Comparison of ENCODE assay signal across 8 mouse cellular contexts in genomic region chr11:69836703-69837576, GRCm38 (mm10). TPM values are rescaled to one million over a fixed set of nuclear protein-coding genes. Genes with fewer than 3 reads are reported as not detected.
DNase-seq lines count a peak whose midpoint lies in the region; ATAC-seq lines count a peak whose summit lies in the region.

No protein-coding gene starts in this region.

- DNase-seq in thymus, postnatal 14 days: peak; percentile 36
- no peak for DNase-seq in thymus, postnatal 25 days
- peak; percentile 84 for DNase-seq in cerebellum, adult 9-11 months
- DNase-seq in gastrocnemius, postnatal 10 days: peak; percentile 59
- peak; percentile 33 for DNase-seq in liver
- no peak for DNase-seq in spleen, postnatal 14 days (ENCODE audit: low spot score in 2 of 2)

- H3K4me1 ChIP-seq in intestine, embryonic 15.5 days (replicated peaks): peaks cover 37% of the 10 kb centered on the region
- H3K4me1 ChIP-seq in neural tube, embryonic 14.5 days (ENCODE audit: control insufficient read depth, insufficient read depth, low read length): peaks cover 29% of the 10 kb centered on the region

- peak overlapping the region; percentile 92 for H3K4me2 ChIP-seq in intestine, embryonic 15.5 days (replicated peaks)
- peak overlapping the region; percentile 98 for H3K4me2 ChIP-seq in neural tube, embryonic 14.5 days (ENCODE audit: low read depth, low read length)

- no peaks in the 10 kb centered on the region for H3K36me3 ChIP-seq in intestine, embryonic 15.5 days
- H3K36me3 ChIP-seq in neural tube, embryonic 14.5 days (ENCODE audit: control insufficient read depth, insufficient read depth, low read length): peaks cover 15% of the 10 kb centered on the region

- no peaks in the 10 kb centered on the region for H3K9me3 ChIP-seq in intestine, embryonic 15.5 days
- no peaks in the 10 kb centered on the region for H3K9me3 ChIP-seq in neural tube, embryonic 14.5 days (ENCODE audit: control insufficient read depth, low read length)

- ATAC-seq in intestine, embryonic 15.5 days: peak; percentile 0; the same call in 1 of the 2 replicates
- peak; percentile 3 for ATAC-seq in neural tube, embryonic 14.5 days (ENCODE audit: low read depth)

- H3K4me3 ChIP-seq in intestine, embryonic 15.5 days (replicated peaks): peak overlapping the region; percentile 71
- H3K4me3 ChIP-seq in neural tube, embryonic 14.5 days (ENCODE audit: low read depth, low read length): peak overlapping the region; percentile 92

- H3K9ac ChIP-seq in intestine, embryonic 15.5 days: peak overlapping the region; percentile 65
- H3K9ac ChIP-seq in neural tube, embryonic 14.5 days (replicated peaks; ENCODE audit: low read depth, low read length): peak overlapping the region; percentile 93

- H3K27me3 ChIP-seq in intestine, embryonic 15.5 days (replicated peaks): no peaks in the 10 kb centered on the region
- no peaks in the 10 kb centered on the region for H3K27me3 ChIP-seq in neural tube, embryonic 14.5 days (ENCODE audit: control insufficient read depth, insufficient read depth, low read length)

- H3K27ac ChIP-seq in intestine, embryonic 15.5 days: peak overlapping the region; percentile 87
- H3K27ac ChIP-seq in neural tube, embryonic 14.5 days (ENCODE audit: low read depth, low read length): peak overlapping the region; percentile 97

- 1% methylated on average over 48 of the region's 52 CpGs for WGBS in intestine, embryonic 15.5 days
- WGBS in neural tube, embryonic 14.5 days: 2% methylated on average over 44 of the region's 52 CpGs

RNA-seq across cellular contexts. Expression of gene Nlgn2, which starts 0.6 kb away (rescaled TPM):
- 10 to 100 TPM; 10.3 to 15.9 TPM for total RNA-seq in gastrocnemius, postnatal 10 days (2021)
- polyA plus RNA-seq in intestine, embryonic 15.5 days (2015; fragmentation: Nextera tagmentation; extraction: Ambion mirVana): 5.2 and 5.3 TPM in 2 replicates
- 24.2 and 31.3 TPM in 2 replicates for polyA plus RNA-seq in neural tube, embryonic 14.5 days (2014; fragmentation: Nextera tagmentation; extraction: Ambion mirVana)

RNA-seq across cellular contexts. Expression of gene Tmem256, which starts 1.4 kb away (rescaled TPM):
- total RNA-seq in gastrocnemius, postnatal 10 days (2021): 100 to 1,000 TPM; 121 to 122 TPM
- 442 and 459 TPM in 2 replicates for polyA plus RNA-seq in intestine, embryonic 15.5 days (2015; fragmentation: Nextera tagmentation; extraction: Ambion mirVana)
- polyA plus RNA-seq in neural tube, embryonic 14.5 days (2014; fragmentation: Nextera tagmentation; extraction: Ambion mirVana): 306 and 377 TPM in 2 replicates

RNA-seq across cellular contexts. Expression of gene Plscr3, which starts 9.2 kb away (rescaled TPM):
- 10 to 100 TPM; 25.4 to 27.9 TPM for total RNA-seq in gastrocnemius, postnatal 10 days (2021)
- 70.4 and 74.6 TPM in 2 replicates for polyA plus RNA-seq in intestine, embryonic 15.5 days (2015; fragmentation: Nextera tagmentation; extraction: Ambion mirVana)
- polyA plus RNA-seq in neural tube, embryonic 14.5 days (2014; fragmentation: Nextera tagmentation; extraction: Ambion mirVana): 36.3 and 51.8 TPM in 2 replicates

RNA-seq across cellular contexts. Expression of gene Spem1, which starts 15.0 kb away (rescaled TPM):
- total RNA-seq in gastrocnemius, postnatal 10 days (2021): not detected
- polyA plus RNA-seq in intestine, embryonic 15.5 days (2015; fragmentation: Nextera tagmentation; extraction: Ambion mirVana): 0.21 TPM in 1 of 2 replicates, not detected in the other
- polyA plus RNA-seq in neural tube, embryonic 14.5 days (2014; fragmentation: Nextera tagmentation; extraction: Ambion mirVana): 0.35 and 0.40 TPM in 2 replicates

RNA-seq across cellular contexts. Expression of gene Spem2, which starts 18.7 kb away (rescaled TPM):
- total RNA-seq in gastrocnemius, postnatal 10 days (2021): not detected
- polyA plus RNA-seq in intestine, embryonic 15.5 days (2015; fragmentation: Nextera tagmentation; extraction: Ambion mirVana): not detected in 2 replicates
- 0.16 TPM in 1 of 2 replicates, not detected in the other for polyA plus RNA-seq in neural tube, embryonic 14.5 days (2014; fragmentation: Nextera tagmentation; extraction: Ambion mirVana)

Comparison
In these comparisons a context has a peak if more than half of its experiments do, and no peak if none do; other contexts are left out.
1. DNase-seq: peak in thymus, postnatal 14 days (single experiment), cerebellum, adult 9-11 months (single experiment), gastrocnemius, postnatal 10 days (single experiment) and liver (single experiment); none in thymus, postnatal 25 days (single experiment) and spleen, postnatal 14 days (0 of 2).